Mouse (Mus musculus) adrenal gland, adult 18-20 months (tissue): Measurements from ENCODE around the gene Cby1. TPM values are rescaled to one million over a fixed set of nuclear protein-coding genes. Genes with fewer than 3 reads are reported as not detected.

Experiments used
- DNase-seq, 2 experiments: peaks; one replicate each; pipeline ENCODE4 v3.0.0; 2021 to 2022; ENCODE audit warnings: low spot score in 2 of 2
- total RNA-seq, 2 experiments: library from RNA; stranded (reverse); gene quantifications; 1 replicate in 1 of 2; 2 replicates in 1 of 2; pipeline ENCODE4 v1.2.3; 2021

Cby1 gene
- total RNA-seq, 2 experiments from 2014 or later, result 16.9 to 18.7 TPM

- no peak for DNase-seq
These were observed 38.0 kb downstream of the Cby1 start for GRCm38 (mm10) chr15:79697011-79697410.

GRCm38 (mm10) chr15:79697558-79698187 is 38.7 kb downstream of the Cby1 start:
- no peak for DNase-seq

- no peak for DNase-seq
These were observed 47.7 kb downstream of the Cby1 start for GRCm38 (mm10) chr15:79706603-79707214.

GRCm38 (mm10) chr15:79708229-79708822 is 49.3 kb downstream of the Cby1 start:
- DNase-seq, result no peak

GRCm38 (mm10) chr15:79715646-79716045 is 56.6 kb downstream of the Cby1 start:
- no peak for DNase-seq

- no peak for DNase-seq
These were observed 57.7 kb downstream of the Cby1 start for GRCm38 (mm10) chr15:79716710-79717109.

Other genes with a start within 250 kb of the Cby1 start
- 10 to 100 TPM; 69.2 to 80.6 TPM for gene Csnk1e, start 203.6 kb upstream of the Cby1 start, total RNA-seq
- under 1 TPM in 1 of 2 experiments, not detected in 1; 0.42 TPM for gene Kcnj4, start 154.0 kb upstream of the Cby1 start, total RNA-seq
- 1 to 10 TPM; 1.6 to 4.0 TPM for gene Kdelr3, start 142.8 kb upstream of the Cby1 start, total RNA-seq
- 100 to 1,000 TPM; 263 to 265 TPM for gene Ddx17, start 112.5 kb upstream of the Cby1 start, total RNA-seq
- under 1 TPM; 0.50 to 0.93 TPM for gene Dmc1, start 54.1 kb upstream of the Cby1 start, total RNA-seq
- 1 to 10 TPM; 1.5 to 2.0 TPM for gene Fam227a, start 243 bp upstream of the Cby1 start, total RNA-seq
- gene Tomm22, start 11.7 kb downstream of the Cby1 start, total RNA-seq, result 100 to 1,000 TPM; 102 to 112 TPM
- gene Josd1, start 28.7 kb downstream of the Cby1 start, total RNA-seq, result 10 to 100 TPM; 35.9 to 40.3 TPM
- gene Gtpbp1, start 31.6 kb downstream of the Cby1 start, total RNA-seq, result 10 to 100 TPM; 28.8 to 30.2 TPM
- 10 to 100 TPM; 53.1 to 75.3 TPM for gene Sun2, start 83.3 kb downstream of the Cby1 start, total RNA-seq
- 10 to 100 TPM; 15.0 to 16.6 TPM for gene Dnal4, start 118.7 kb downstream of the Cby1 start, total RNA-seq
- 1 to 10 TPM; 5.1 to 5.5 TPM for gene Nptxr, start 145.6 kb downstream of the Cby1 start, total RNA-seq
- gene Npcd, start 175.0 kb downstream of the Cby1 start, total RNA-seq, result under 1 TPM; 0.32 to 0.89 TPM
- gene Cbx6, start 175.5 kb downstream of the Cby1 start, total RNA-seq, result 10 to 100 TPM; 41.0 to 43.1 TPM
- 10 to 100 TPM; 12.8 to 13.0 TPM for gene Apobec3, start 232.5 kb downstream of the Cby1 start, total RNA-seq